Mouse (Mus musculus) limb, embryonic 14.5 days (tissue): ENCODE measurements around the gene Mymk. TPM values are rescaled to one million over a fixed set of nuclear protein-coding genes. Genes with fewer than 3 reads are reported as not detected.

ENCODE experiments used
- ATAC-seq: fragments of 200-750 bp; cut with Nextera tagmentation; 2 replicates; pipeline ENCODE4 v1.8.0; 2017; ENCODE audit warnings: low read depth, moderate number of reproducible peaks, moderate TSS enrichment; ENCODE audit not compliant: low FRiP score
- DNase-seq: peaks from one replicate; pipeline ENCODE4 v3.0.0-alpha.2; 2015; ENCODE audit warnings: low spot score
- H3K27ac ChIP-seq: fragments of 300-500 bp; sonication (generic); replicated peaks from 2 replicates; pipeline ENCODE4 v1.5.1; 2014; ENCODE audit warnings: low read depth, mild to moderate bottlenecking, low read length, moderate library complexity, mixed read lengths
- H3K27me3 ChIP-seq: fragments of 300-500 bp; sonication (generic); 2 replicates; pipeline ENCODE4 v1.6.1; 2014; ENCODE audit warnings: low read length, mixed read lengths; ENCODE audit not compliant: control insufficient read depth, insufficient read depth
- H3K36me3 ChIP-seq: fragments of 300-500 bp; sonication (generic); 2 replicates; pipeline ENCODE4 v1.6.1; 2014; ENCODE audit warnings: mild to moderate bottlenecking, low read length, moderate library complexity, mixed read lengths; ENCODE audit not compliant: control insufficient read depth, insufficient read depth
- H3K4me1 ChIP-seq: fragments of 300-500 bp; sonication (generic); 2 replicates; pipeline ENCODE4 v1.6.1; 2014; ENCODE audit warnings: antibody characterized with exemption, low read length, mixed read lengths; ENCODE audit not compliant: control insufficient read depth, insufficient read depth
- H3K4me2 ChIP-seq: fragments of 300-500 bp; sonication (generic); replicated peaks from 2 replicates; pipeline ENCODE4 v1.6.1; 2014; ENCODE audit warnings: low read depth, mild to moderate bottlenecking, low read length, moderate library complexity; ENCODE audit not compliant: severe bottlenecking
- H3K4me3 ChIP-seq: fragments of 300-500 bp; sonication (generic); replicated peaks from 2 replicates; pipeline ENCODE4 v1.5.1; 2014; ENCODE audit warnings: low read length
- H3K9ac ChIP-seq: fragments of 300-500 bp; sonication (generic); 2 replicates; pipeline ENCODE4 v1.6.1; 2014; ENCODE audit warnings: mild to moderate bottlenecking, low read depth, low read length, moderate library complexity; ENCODE audit not compliant: severe bottlenecking
- H3K9me3 ChIP-seq: fragments of 300-500 bp; sonication (generic); 2 replicates; pipeline ENCODE4 v1.6.1; 2016; ENCODE audit warnings: low read length; ENCODE audit not compliant: control insufficient read depth
- POLR2A ChIP-seq: fragments of 200-500 bp; IDR thresholded peaks from 2 replicates; pipeline ENCODE4 v1.8.0; 2012; ENCODE audit warnings: inconsistent platforms, mild to moderate bottlenecking, moderate library complexity, borderline replicate concordance; ENCODE audit not compliant: insufficient read depth, insufficient read length; ENCODE audit errors: extremely low read depth
- WGBS: fragments of 180-500 bp; shearing (Covaris S2); extraction: QIAGEN DNeasy Blood & Tissue Kit; methylation state at CpG from one replicate; pipeline ENCODE4 v1.1.7; 2014; 5-methylcytosine and 5-hydroxymethylcytosine counted together
- polyA plus RNA-seq, 2 experiments: library from polyadenylated mRNA; depleted of rRNA in 1 of 2; stranded (reverse) in 1 of 2; unstranded in 1 of 2; fragments of >200 nt; fragmentation: Nextera tagmentation in 1 of 2; extraction: Ambion mirVana in 1 of 2; gene quantifications; 2 replicates each; pipeline versions ENCODE4 v1.2.1 to v1.2.3; 2012 to 2014

Gene Mymk
- polyA plus RNA-seq, 2 experiments: 46.8 to 70.4 TPM

- no peak for ATAC-seq
- H3K9ac ChIP-seq: no peak overlapping the region
- DNase-seq: no peak
- no peak overlapping the region for H3K4me3 ChIP-seq
- peaks cover 35% of the 10 kb centered on the region for H3K36me3 ChIP-seq
- H3K4me2 ChIP-seq: no peak overlapping the region
- WGBS: 82% methylated on average over 1 of the region's 1 CpGs
- no peak overlapping the region for H3K27ac ChIP-seq
- no peaks in the 10 kb centered on the region for H3K4me1 ChIP-seq
- TF ChIP-seq POLR2A: no peak
- no peaks in the 10 kb centered on the region for H3K27me3 ChIP-seq
- no peaks in the 10 kb centered on the region for H3K9me3 ChIP-seq
These were observed 50.9 kb downstream of the Mymk start for GRCm38 (mm10) chr2:27021103-27021502.

DNA sequence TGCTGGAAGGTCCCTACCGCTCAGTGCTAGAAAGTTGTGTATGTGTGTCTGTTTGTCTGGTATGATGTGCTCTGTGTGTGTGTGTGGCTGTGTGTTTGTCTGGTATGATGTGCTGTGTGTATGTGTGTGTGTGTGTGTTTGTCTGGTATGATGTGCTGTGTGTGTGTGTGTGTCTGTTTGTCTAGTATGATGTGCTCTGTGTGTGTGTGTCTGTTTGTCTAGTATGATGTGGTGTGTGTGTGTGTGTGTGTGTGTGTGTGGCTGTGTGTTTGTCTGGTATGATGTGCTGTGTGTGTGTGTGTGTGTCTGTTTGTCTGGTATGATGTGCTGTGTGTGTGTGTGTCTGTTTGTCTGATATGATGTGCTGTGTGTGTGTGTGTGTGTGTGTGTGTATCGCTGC lies 52.4 kb downstream of the Mymk start:
- ATAC-seq: no peak
- peaks cover 50% of the 10 kb centered on the region for H3K36me3 ChIP-seq
- no peak for DNase-seq

DNA sequence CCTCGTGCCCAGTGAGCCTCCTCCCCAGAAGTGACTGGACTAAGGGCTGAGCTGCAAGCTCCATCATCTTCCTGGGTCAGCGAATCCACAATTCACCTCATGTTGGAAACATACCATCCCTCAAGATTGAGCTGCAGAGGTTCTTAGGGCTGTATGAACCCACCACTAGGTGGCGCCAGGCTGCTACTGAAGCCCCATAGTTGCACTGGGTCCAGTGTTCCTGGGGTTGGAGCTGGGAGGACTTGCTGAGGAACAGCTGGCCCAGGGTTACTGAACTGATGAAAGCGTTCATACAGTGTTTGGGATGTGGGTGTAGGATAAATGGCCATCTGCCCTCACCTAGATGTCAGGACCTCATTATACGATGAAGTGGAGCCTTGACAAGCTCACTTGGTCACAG lies 54.2 kb downstream of the Mymk start:
- Histone ChIP-seq H3K36me3 (peaks cover 66% of the 10 kb centered on the region), H3K4me2 (no peak overlapping the region), H3K9me3 (no peaks in the 10 kb centered on the region), H3K9ac (no peak overlapping the region), H3K4me1 (no peaks in the 10 kb centered on the region), H3K27me3 (no peaks in the 10 kb centered on the region), H3K27ac (no peak overlapping the region), H3K4me3 (no peak overlapping the region)
- peak; percentile 68 for DNase-seq
- peak; percentile 48; the same call in 1 of the 2 replicates for ATAC-seq
- WGBS: 50% methylated on average over 5 of the region's 5 CpGs
- no peak for TF ChIP-seq POLR2A

More for the DNA sequence above, 52.4 kb downstream of the Mymk start:
- 98% methylated on average over 2 of the region's 2 CpGs for WGBS
- Histone ChIP-seq H3K4me2 (no peak overlapping the region), H3K27me3 (no peaks in the 10 kb centered on the region), H3K9ac (no peak overlapping the region), H3K4me3 (no peak overlapping the region), H3K27ac (no peak overlapping the region), H3K4me1 (no peaks in the 10 kb centered on the region), H3K9me3 (no peaks in the 10 kb centered on the region)
- TF ChIP-seq POLR2A: no peak

Other genes starting within 250 kb of the Mymk start
- not detected in 2 replicates for gene Abo, start 207.2 kb downstream of the Mymk start, polyA plus RNA-seq (2012; rRNA removed)
- not detected in 2 replicates for gene Abo, start 207.2 kb downstream of the Mymk start, polyA plus RNA-seq (2014; fragmentation: Nextera tagmentation; extraction: Ambion mirVana)
- gene Surf6, start 169.3 kb downstream of the Mymk start, polyA plus RNA-seq (2012; rRNA removed): 19.2 and 23.6 TPM in 2 replicates
- gene Surf6, start 169.3 kb downstream of the Mymk start, polyA plus RNA-seq (2014; fragmentation: Nextera tagmentation; extraction: Ambion mirVana): 14.1 and 15.3 TPM in 2 replicates
- gene Med22, start 161.5 kb downstream of the Mymk start, polyA plus RNA-seq (2012; rRNA removed): 49.0 and 61.2 TPM in 2 replicates
- 32.7 and 36.2 TPM in 2 replicates for gene Med22, start 161.5 kb downstream of the Mymk start, polyA plus RNA-seq (2014; fragmentation: Nextera tagmentation; extraction: Ambion mirVana)
- 1,637 and 2,054 TPM in 2 replicates for gene Rpl7a, start 161.4 kb downstream of the Mymk start, polyA plus RNA-seq (2012; rRNA removed)
- gene Rpl7a, start 161.4 kb downstream of the Mymk start, polyA plus RNA-seq (2014; fragmentation: Nextera tagmentation; extraction: Ambion mirVana): 733 and 758 TPM in 2 replicates
- 41.2 and 41.6 TPM in 2 replicates for gene Surf2, start 155.8 kb downstream of the Mymk start, polyA plus RNA-seq (2012; rRNA removed)
- 30.7 and 36.5 TPM in 2 replicates for gene Surf2, start 155.8 kb downstream of the Mymk start, polyA plus RNA-seq (2014; fragmentation: Nextera tagmentation; extraction: Ambion mirVana)
- gene Surf1, start 155.6 kb downstream of the Mymk start, polyA plus RNA-seq (2012; rRNA removed): 57.9 and 69.1 TPM in 2 replicates
- gene Surf1, start 155.6 kb downstream of the Mymk start, polyA plus RNA-seq (2014; fragmentation: Nextera tagmentation; extraction: Ambion mirVana): 51.2 and 59.7 TPM in 2 replicates
- 235 and 291 TPM in 2 replicates for gene Surf4, start 138.3 kb downstream of the Mymk start, polyA plus RNA-seq (2012; rRNA removed)
- gene Surf4, start 138.3 kb downstream of the Mymk start, polyA plus RNA-seq (2014; fragmentation: Nextera tagmentation; extraction: Ambion mirVana): 265 and 279 TPM in 2 replicates
- gene Stkld1, start 138.1 kb downstream of the Mymk start, polyA plus RNA-seq (2012; rRNA removed): 0.09 and 0.18 TPM in 2 replicates
- 0.08 TPM in 1 of 2 replicates, not detected in the other for gene Stkld1, start 138.1 kb downstream of the Mymk start, polyA plus RNA-seq (2014; fragmentation: Nextera tagmentation; extraction: Ambion mirVana)
- 55.8 and 64.3 TPM in 2 replicates for gene Rexo4, start 107.8 kb downstream of the Mymk start, polyA plus RNA-seq (2012; rRNA removed)
- 46.1 and 49.5 TPM in 2 replicates for gene Rexo4, start 107.8 kb downstream of the Mymk start, polyA plus RNA-seq (2014; fragmentation: Nextera tagmentation; extraction: Ambion mirVana)
- 0.04 TPM in 1 of 2 replicates, not detected in the other for gene Adamts13, start 98.8 kb downstream of the Mymk start, polyA plus RNA-seq (2012; rRNA removed)
- gene Adamts13, start 98.8 kb downstream of the Mymk start, polyA plus RNA-seq (2014; fragmentation: Nextera tagmentation; extraction: Ambion mirVana): not detected in 2 replicates
- gene Cacfd1, start 62.3 kb downstream of the Mymk start, polyA plus RNA-seq (2012; rRNA removed): 82.9 and 94.2 TPM in 2 replicates
- gene Cacfd1, start 62.3 kb downstream of the Mymk start, polyA plus RNA-seq (2014; fragmentation: Nextera tagmentation; extraction: Ambion mirVana): 65.3 and 68.6 TPM in 2 replicates
- gene Slc2a6, start 44.2 kb downstream of the Mymk start, polyA plus RNA-seq (2012; rRNA removed): 0.73 and 1.0 TPM in 2 replicates
- gene Slc2a6, start 44.2 kb downstream of the Mymk start, polyA plus RNA-seq (2014; fragmentation: Nextera tagmentation; extraction: Ambion mirVana): 0.48 and 0.88 TPM in 2 replicates
- 16.1 and 21.5 TPM in 2 replicates for gene Adamtsl2, start 7.2 kb upstream of the Mymk start, polyA plus RNA-seq (2012; rRNA removed)
- 9.3 and 12.9 TPM in 2 replicates for gene Adamtsl2, start 7.2 kb upstream of the Mymk start, polyA plus RNA-seq (2014; fragmentation: Nextera tagmentation; extraction: Ambion mirVana)
- gene Fam163b, start 70.3 kb upstream of the Mymk start, polyA plus RNA-seq (2012; rRNA removed): 0.68 and 1.1 TPM in 2 replicates
- gene Fam163b, start 70.3 kb upstream of the Mymk start, polyA plus RNA-seq (2014; fragmentation: Nextera tagmentation; extraction: Ambion mirVana): 0.30 and 0.43 TPM in 2 replicates
- 1.3 and 2.2 TPM in 2 replicates for gene Dbh, start 93.1 kb upstream of the Mymk start, polyA plus RNA-seq (2012; rRNA removed)
- 1.00 and 1.6 TPM in 2 replicates for gene Dbh, start 93.1 kb upstream of the Mymk start, polyA plus RNA-seq (2014; fragmentation: Nextera tagmentation; extraction: Ambion mirVana)
- gene Sardh, start 176.2 kb upstream of the Mymk start, polyA plus RNA-seq (2012; rRNA removed): 9.9 and 10.9 TPM in 2 replicates
- gene Sardh, start 176.2 kb upstream of the Mymk start, polyA plus RNA-seq (2014; fragmentation: Nextera tagmentation; extraction: Ambion mirVana): 8.7 and 11.0 TPM in 2 replicates